Mouse (Mus musculus) neural tube, embryonic 11.5 days (tissue): Measurements from ENCODE around the gene Gclc. TPM values are rescaled to one million over a fixed set of nuclear protein-coding genes. Genes with fewer than 3 reads are reported as not detected.
"Not testable (repeated sequence)": the region's sequence is repeated elsewhere in the genome, so short reads cannot be mapped to it uniquely, and the experiment has no call there.

Experiments
- ATAC-seq: fragments of 200-750 bp; cut with Nextera tagmentation; 2 replicates; pipeline ENCODE4 v1.8.0; 2017; ENCODE audit warnings: moderate number of reproducible peaks, mild to moderate bottlenecking, moderate TSS enrichment, moderate library complexity; ENCODE audit not compliant: insufficient read depth, low FRiP score, low TSS enrichment
- DNase-seq: peaks from one replicate; pipeline ENCODE4 v3.0.0-alpha.2; 2015; ENCODE audit warnings: low spot score
- H3K27ac ChIP-seq: fragments of 300-500 bp; sonication (generic); 2 replicates; pipeline ENCODE4 v1.5.1; 2014; ENCODE audit warnings: low read depth, mild to moderate bottlenecking, low read length
- H3K27me3 ChIP-seq: fragments of 300-500 bp; sonication (generic); 2 replicates; pipeline ENCODE4 v1.6.1; 2014; ENCODE audit warnings: mild to moderate bottlenecking, low read length, mixed read lengths; ENCODE audit not compliant: control insufficient read depth, insufficient read depth
- H3K36me3 ChIP-seq: fragments of 300-500 bp; sonication (generic); 2 replicates; pipeline ENCODE4 v1.6.1; 2014; ENCODE audit warnings: mild to moderate bottlenecking, low read length, moderate library complexity, mixed read lengths; ENCODE audit not compliant: control insufficient read depth, insufficient read depth
- H3K4me1 ChIP-seq: fragments of 300-500 bp; sonication (generic); 2 replicates; pipeline ENCODE4 v1.6.1; 2014; ENCODE audit warnings: low read length, mixed read lengths; ENCODE audit not compliant: control insufficient read depth, insufficient read depth
- H3K4me2 ChIP-seq: fragments of 300-500 bp; sonication (generic); 2 replicates; pipeline ENCODE4 v1.6.1; 2014; ENCODE audit warnings: low read depth, mild to moderate bottlenecking, moderate library complexity
- H3K4me3 ChIP-seq: fragments of 300-500 bp; sonication (generic); 2 replicates; pipeline ENCODE4 v1.5.1; 2014; ENCODE audit warnings: low read depth, low read length
- H3K9ac ChIP-seq: fragments of 300-500 bp; sonication (generic); 2 replicates; pipeline ENCODE4 v1.6.1; 2014; ENCODE audit warnings: mild to moderate bottlenecking, low read length
- H3K9me3 ChIP-seq: fragments of 300-500 bp; sonication (generic); 2 replicates; pipeline ENCODE4 v1.6.1; 2016; ENCODE audit warnings: low read length; ENCODE audit not compliant: control insufficient read depth
- WGBS: fragments of 180-500 bp; shearing (Covaris S2); extraction: QIAGEN DNeasy Blood & Tissue Kit; methylation state at CpG from one replicate; pipeline ENCODE4 v1.1.7; 2014; 5-methylcytosine and 5-hydroxymethylcytosine counted together
- polyA plus RNA-seq: library from polyadenylated mRNA; unstranded; fragments of >200 nt; fragmentation: Nextera tagmentation; extraction: Ambion mirVana; gene quantifications from 2 replicates; pipeline ENCODE4 v1.2.1, GENCODE M21; 2014

The Gclc gene
- polyA plus RNA-seq, 1 experiment from 2014 or later, result 20.4 TPM

- no peak for ATAC-seq
- DNase-seq, result no peak
- H3K4me3 ChIP-seq, result no peak overlapping the region
- no peak overlapping the region for H3K4me2 ChIP-seq
- H3K4me1 ChIP-seq, result no peaks in the 10 kb centered on the region
- no peaks in the 10 kb centered on the region for H3K27me3 ChIP-seq
- no peak overlapping the region for H3K27ac ChIP-seq
- H3K9ac ChIP-seq, result no peak overlapping the region
- WGBS, result 86% methylated on average over 3 of the region's 3 CpGs
- no peaks in the 10 kb centered on the region for H3K9me3 ChIP-seq
- no peaks in the 10 kb centered on the region for H3K36me3 ChIP-seq
Observed at GRCm38 (mm10) chr9:77732067-77732466, 22.3 kb upstream of the Gclc start.

DNA sequence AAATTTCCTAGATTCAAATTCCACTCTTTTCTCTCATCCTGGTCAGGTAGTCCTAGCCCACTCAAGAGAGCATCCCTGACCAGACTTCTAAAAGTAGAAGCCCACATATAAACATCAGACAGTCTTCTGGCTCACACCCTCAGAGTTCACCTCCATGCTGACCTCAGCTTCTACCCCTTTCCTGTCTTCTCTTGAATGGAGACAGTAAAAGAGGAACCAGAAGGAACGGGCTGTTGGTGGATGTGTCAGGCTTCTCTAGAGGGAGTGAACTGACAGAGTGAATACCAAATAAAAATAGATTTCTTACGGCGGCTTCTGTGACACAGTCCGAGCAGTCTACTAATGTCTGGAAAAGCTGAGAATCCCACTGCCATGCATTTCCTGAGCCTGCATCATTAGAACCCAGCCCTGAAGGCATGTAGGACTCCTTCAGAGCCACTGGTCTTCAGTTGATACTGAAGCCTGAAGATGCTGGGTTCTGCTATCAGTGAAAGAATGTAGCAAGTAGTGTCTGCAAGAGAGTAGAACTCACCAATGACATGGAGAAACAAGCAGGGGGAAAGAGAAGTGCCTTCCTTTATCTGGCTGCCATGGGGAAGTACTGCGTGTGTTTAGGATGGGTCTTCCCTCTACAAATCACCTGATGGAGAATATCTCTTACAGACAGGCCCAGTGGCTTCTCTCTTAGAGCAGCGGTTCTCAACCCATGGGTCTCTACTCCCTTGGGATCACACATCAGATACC lies 16.9 kb upstream of the Gclc start:
- no peak overlapping the region for H3K4me3 ChIP-seq
- no peaks in the 10 kb centered on the region for H3K9me3 ChIP-seq
- 92% methylated on average over 6 of the region's 6 CpGs for WGBS
- no peak overlapping the region for H3K27ac ChIP-seq
- no peak for ATAC-seq
- no peak overlapping the region for H3K4me2 ChIP-seq
- no peaks in the 10 kb centered on the region for H3K4me1 ChIP-seq
- no peak overlapping the region for H3K9ac ChIP-seq
- no peaks in the 10 kb centered on the region for H3K36me3 ChIP-seq
- H3K27me3 ChIP-seq, result no peaks in the 10 kb centered on the region
- DNase-seq, result no peak

- no peak for ATAC-seq
- H3K4me3 ChIP-seq, result no peak overlapping the region
- no peak for DNase-seq
Observed at GRCm38 (mm10) chr9:77741452-77741851, 12.9 kb upstream of the Gclc start.

DNA sequence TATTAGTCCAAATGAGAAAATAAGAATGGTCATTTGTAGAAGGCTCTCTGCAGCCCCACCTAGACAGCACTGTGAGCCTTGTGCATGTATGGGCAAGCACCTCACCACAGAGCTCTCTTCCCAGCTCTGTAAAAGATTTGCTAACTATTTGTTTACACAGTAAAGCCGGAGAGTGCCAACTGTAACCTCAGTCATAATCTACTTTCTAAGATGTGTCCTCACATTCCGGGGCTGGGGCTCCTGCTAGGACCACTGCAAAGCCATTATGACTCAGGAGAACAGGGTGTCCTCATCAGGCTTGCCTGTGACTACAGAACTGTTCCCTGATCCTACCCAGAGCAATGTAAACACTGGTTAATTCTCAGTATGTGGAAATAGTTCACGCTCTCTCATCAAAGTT lies 9.5 kb upstream of the Gclc start:
- DNase-seq, result no peak
- Histone ChIP-seq H3K4me1 (no peaks in the 10 kb centered on the region), H3K9me3 (no peaks in the 10 kb centered on the region), H3K4me3 (no peak overlapping the region), H3K36me3 (no peaks in the 10 kb centered on the region), H3K27me3 (no peaks in the 10 kb centered on the region), H3K9ac (no peak overlapping the region), H3K27ac (no peak overlapping the region), H3K4me2 (no peak overlapping the region)
- no peak for ATAC-seq
- WGBS, result 74% methylated on average over 3 of the region's 3 CpGs

More at GRCm38 (mm10) chr9:77741452-77741851, 12.9 kb upstream of the Gclc start:
- H3K27me3 ChIP-seq, result no peaks in the 10 kb centered on the region
- no peak overlapping the region for H3K4me2 ChIP-seq
- H3K4me1 ChIP-seq, result no peaks in the 10 kb centered on the region
- no peaks in the 10 kb centered on the region for H3K36me3 ChIP-seq
- no peak overlapping the region for H3K27ac ChIP-seq
- H3K9me3 ChIP-seq, result no peaks in the 10 kb centered on the region
- 31% methylated on average over 1 of the region's 1 CpGs for WGBS
- no peak overlapping the region for H3K9ac ChIP-seq

DNA sequence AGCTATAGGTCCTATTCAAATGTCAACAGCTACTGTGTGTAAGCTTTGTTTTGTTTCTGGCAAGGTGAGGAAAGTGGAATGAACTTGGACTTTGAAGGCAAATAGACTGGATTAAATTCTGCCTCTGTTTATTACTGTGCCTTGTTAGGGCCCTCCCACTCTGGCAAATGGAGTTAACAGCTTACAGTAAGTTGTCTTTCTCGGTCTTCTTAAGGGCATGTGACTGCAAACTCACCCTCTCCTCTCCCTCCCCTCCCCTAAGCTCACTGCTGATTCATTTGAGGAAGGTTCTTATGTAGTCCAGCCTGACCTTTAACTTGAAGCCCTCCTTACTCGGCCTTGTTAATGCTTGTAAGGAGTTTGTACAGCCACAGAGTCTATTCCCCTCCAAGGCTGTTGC lies 8.0 kb upstream of the Gclc start:
- Histone ChIP-seq H3K36me3 (no peaks in the 10 kb centered on the region), H3K4me2 (no peak overlapping the region)
- 60% methylated on average over 2 of the region's 2 CpGs for WGBS

GRCm38 (mm10) chr9:77748292-77748691 lies 6.0 kb upstream of the Gclc start:
- not testable (repeated sequence) for H3K4me2 ChIP-seq, ATAC-seq, H3K4me3 ChIP-seq, H3K9ac ChIP-seq, H3K9me3 ChIP-seq, DNase-seq, H3K36me3 ChIP-seq, H3K4me1 ChIP-seq, H3K27me3 ChIP-seq, H3K27ac ChIP-seq
- WGBS, result 92% methylated on average over 1 of the region's 1 CpGs

More for the DNA sequence above, 8.0 kb upstream of the Gclc start:
- no peak for ATAC-seq
- Histone ChIP-seq H3K4me3 (no peak overlapping the region), H3K9ac (no peak overlapping the region), H3K4me1 (no peaks in the 10 kb centered on the region), H3K9me3 (no peaks in the 10 kb centered on the region), H3K27ac (no peak overlapping the region), H3K27me3 (no peaks in the 10 kb centered on the region)
- no peak for DNase-seq

GRCm38 (mm10) chr9:77750133-77751060 lies 3.9 kb upstream of the Gclc start:
- no peaks in the 10 kb centered on the region for H3K4me1 ChIP-seq
- DNase-seq (peak; percentile 93), ATAC-seq (peak; percentile 81)
- H3K27ac ChIP-seq, result peak overlapping the region; percentile 80
- H3K36me3 ChIP-seq, result no peaks in the 10 kb centered on the region
- peak overlapping the region; percentile 51 for H3K4me2 ChIP-seq
- no peaks in the 10 kb centered on the region for H3K27me3 ChIP-seq
- no peaks in the 10 kb centered on the region for H3K9me3 ChIP-seq
- peak overlapping the region; percentile 61 for H3K9ac ChIP-seq
- WGBS, result under 1% methylated on average over 79 of the region's 79 CpGs
- H3K4me3 ChIP-seq, result peak overlapping the region; percentile 56

DNA sequence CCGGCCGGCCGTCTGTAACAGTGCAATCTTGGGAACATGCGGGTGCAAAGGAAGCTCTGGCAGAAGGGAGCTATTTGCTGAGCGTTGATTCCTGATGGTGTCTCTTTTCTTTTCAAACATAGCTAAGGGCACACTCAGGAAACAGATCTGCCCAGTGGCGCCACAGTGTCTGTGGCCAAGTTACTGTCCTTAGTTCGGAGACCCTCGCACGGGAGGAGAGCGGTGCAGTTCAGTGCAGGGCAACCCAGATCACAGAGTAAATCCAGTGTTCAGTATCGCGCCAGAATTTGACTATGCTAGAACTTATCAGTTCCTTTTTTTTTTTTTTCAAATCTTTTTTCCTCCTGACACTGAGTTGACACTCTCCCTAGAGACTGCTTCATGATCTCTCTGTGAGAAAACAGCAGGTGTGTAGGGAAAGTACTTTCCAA lies 3.2 kb upstream of the Gclc start:
- Histone ChIP-seq H3K4me1 (no peaks in the 10 kb centered on the region), H3K9ac (peak overlapping the region; percentile 61), H3K4me2 (peak overlapping the region; percentile 51), H3K4me3 (peak overlapping the region; percentile 56), H3K27ac (peak overlapping the region; percentile 80), H3K9me3 (no peaks in the 10 kb centered on the region), H3K36me3 (no peaks in the 10 kb centered on the region), H3K27me3 (no peaks in the 10 kb centered on the region)
- no peak for DNase-seq
- WGBS, result under 1% methylated on average over 12 of the region's 12 CpGs
- no peak for ATAC-seq
